Mouse (Mus musculus): ENCODE measurements around the gene Tas2r134. TPM values are rescaled to one million over a fixed set of nuclear protein-coding genes. Genes with fewer than 3 reads are reported as not detected.

The Tas2r134 gene
- total RNA-seq (2018; cell fraction: chromatin; rRNA removed), result not detected
- not detected for total RNA-seq (2018; cell fraction: cytosol; rRNA removed)
- not detected for total RNA-seq (2018; cell fraction: nucleus; rRNA removed)
- polyA plus RNA-seq (2018), result not detected in 3 replicates

- 92% methylated on average over 4 of the region's 4 CpGs for WGBS (ENCODE audit: missing documents)
- Histone ChIP-seq H3K79me2 (ENCODE audit: inconsistent target) (no peaks in the 10 kb centered on the region), H3K27ac (no peak within 1 kb of the TSS), H3K4me3 (ENCODE audit: inconsistent target) (no peak within 1 kb of the TSS), H3K36me3 (ENCODE audit: inconsistent target) (no peaks in the 10 kb centered on the region)
These were observed at the start of gene Tas2r134 for GRCm38 (mm10) chr2:51627211-51627610. Gene Tas2r134, plus strand, starts transcription at chr2:51627511.

- Histone ChIP-seq H3K36me3 (ENCODE audit: inconsistent target) (no peaks in the 10 kb centered on the region), H3K79me2 (ENCODE audit: inconsistent target) (no peaks in the 10 kb centered on the region), H3K4me3 (ENCODE audit: inconsistent target) (no peak overlapping the region), H3K27ac (no peak overlapping the region)
- 38% methylated on average over 5 of the region's 5 CpGs for WGBS (ENCODE audit: missing documents)
These were observed 47.5 kb upstream of the Tas2r134 start for GRCm38 (mm10) chr2:51579767-51580166.

GRCm38 (mm10) chr2:51584050-51585046, 43.0 kb upstream of the Tas2r134 start:
- Histone ChIP-seq H3K79me2 (ENCODE audit: inconsistent target) (no peaks in the 10 kb centered on the region), H3K36me3 (ENCODE audit: inconsistent target) (no peaks in the 10 kb centered on the region), H3K4me3 (ENCODE audit: inconsistent target) (no peak overlapping the region), H3K27ac (no peak overlapping the region)
- 91% methylated on average over 9 of the region's 9 CpGs for WGBS (ENCODE audit: missing documents)

- H3K27ac ChIP-seq, result no peak overlapping the region
- no peaks in the 10 kb centered on the region for H3K79me2 ChIP-seq (ENCODE audit: inconsistent target)
- no peaks in the 10 kb centered on the region for H3K36me3 ChIP-seq (ENCODE audit: inconsistent target)
- 46% methylated on average over 4 of the region's 4 CpGs for WGBS (ENCODE audit: missing documents)
- no peak overlapping the region for H3K4me3 ChIP-seq (ENCODE audit: inconsistent target)
These were observed 39.0 kb upstream of the Tas2r134 start for GRCm38 (mm10) chr2:51588336-51588735.

GRCm38 (mm10) chr2:51588895-51589294, 38.4 kb upstream of the Tas2r134 start:
- 82% methylated on average over 6 of the region's 6 CpGs for WGBS (ENCODE audit: missing documents)
- Histone ChIP-seq H3K4me3 (ENCODE audit: inconsistent target) (no peak overlapping the region), H3K36me3 (ENCODE audit: inconsistent target) (no peaks in the 10 kb centered on the region), H3K79me2 (ENCODE audit: inconsistent target) (no peaks in the 10 kb centered on the region), H3K27ac (no peak overlapping the region)

GRCm38 (mm10) chr2:51589627-51590026, 37.7 kb upstream of the Tas2r134 start:
- Histone ChIP-seq H3K27ac (no peak overlapping the region), H3K36me3 (ENCODE audit: inconsistent target) (no peaks in the 10 kb centered on the region), H3K4me3 (ENCODE audit: inconsistent target) (no peak overlapping the region), H3K79me2 (ENCODE audit: inconsistent target) (no peaks in the 10 kb centered on the region)
- 58% methylated on average over 1 of the region's 1 CpGs for WGBS (ENCODE audit: missing documents)

- Histone ChIP-seq H3K36me3 (ENCODE audit: inconsistent target) (no peaks in the 10 kb centered on the region), H3K79me2 (ENCODE audit: inconsistent target) (no peaks in the 10 kb centered on the region), H3K4me3 (ENCODE audit: inconsistent target) (no peak overlapping the region), H3K27ac (no peak overlapping the region)
- WGBS (ENCODE audit: missing documents), result 92% methylated on average over 8 of the region's 8 CpGs
These were observed 37.0 kb upstream of the Tas2r134 start for GRCm38 (mm10) chr2:51590308-51590707.

- no peak overlapping the region for H3K27ac ChIP-seq
- no peaks in the 10 kb centered on the region for H3K79me2 ChIP-seq (ENCODE audit: inconsistent target)
- no peaks in the 10 kb centered on the region for H3K36me3 ChIP-seq (ENCODE audit: inconsistent target)
- H3K4me3 ChIP-seq (ENCODE audit: inconsistent target), result no peak overlapping the region
These were observed 35.2 kb upstream of the Tas2r134 start for GRCm38 (mm10) chr2:51592157-51592556.

GRCm38 (mm10) chr2:51599473-51600201, 27.7 kb upstream of the Tas2r134 start:
- 64% methylated on average over 19 of the region's 19 CpGs for WGBS (ENCODE audit: missing documents)
- H3K4me3 ChIP-seq (ENCODE audit: inconsistent target), result no peak overlapping the region
- H3K36me3 ChIP-seq (ENCODE audit: inconsistent target), result no peaks in the 10 kb centered on the region
- no peaks in the 10 kb centered on the region for H3K79me2 ChIP-seq (ENCODE audit: inconsistent target)
- H3K27ac ChIP-seq, result no peak overlapping the region

- 60% methylated on average over 3 of the region's 3 CpGs for WGBS (ENCODE audit: missing documents)
- Histone ChIP-seq H3K79me2 (ENCODE audit: inconsistent target) (no peaks in the 10 kb centered on the region), H3K36me3 (ENCODE audit: inconsistent target) (no peaks in the 10 kb centered on the region), H3K27ac (no peak overlapping the region), H3K4me3 (ENCODE audit: inconsistent target) (no peak overlapping the region)
These were observed 27.2 kb upstream of the Tas2r134 start for GRCm38 (mm10) chr2:51600202-51600487.

GRCm38 (mm10) chr2:51600873-51601272, 26.4 kb upstream of the Tas2r134 start:
- H3K79me2 ChIP-seq (ENCODE audit: inconsistent target), result no peaks in the 10 kb centered on the region
- no peak overlapping the region for H3K27ac ChIP-seq
- 60% methylated on average over 8 of the region's 8 CpGs for WGBS (ENCODE audit: missing documents)
- H3K36me3 ChIP-seq (ENCODE audit: inconsistent target), result no peaks in the 10 kb centered on the region
- no peak overlapping the region for H3K4me3 ChIP-seq (ENCODE audit: inconsistent target)

- H3K36me3 ChIP-seq (ENCODE audit: inconsistent target), result no peaks in the 10 kb centered on the region
- no peak overlapping the region for H3K4me3 ChIP-seq (ENCODE audit: inconsistent target)
- H3K79me2 ChIP-seq (ENCODE audit: inconsistent target), result no peaks in the 10 kb centered on the region
- 84% methylated on average over 10 of the region's 10 CpGs for WGBS (ENCODE audit: missing documents)
- no peak overlapping the region for H3K27ac ChIP-seq
These were observed 17.0 kb upstream of the Tas2r134 start for GRCm38 (mm10) chr2:51610305-51610704.

- no peak overlapping the region for H3K27ac ChIP-seq
- no peaks in the 10 kb centered on the region for H3K79me2 ChIP-seq (ENCODE audit: inconsistent target)
- no peaks in the 10 kb centered on the region for H3K36me3 ChIP-seq (ENCODE audit: inconsistent target)
- WGBS (ENCODE audit: missing documents), result 85% methylated on average over 2 of the region's 2 CpGs
- H3K4me3 ChIP-seq (ENCODE audit: inconsistent target), result no peak overlapping the region
These were observed 16.4 kb upstream of the Tas2r134 start for GRCm38 (mm10) chr2:51610897-51611296.

- Histone ChIP-seq H3K79me2 (ENCODE audit: inconsistent target) (no peaks in the 10 kb centered on the region), H3K27ac (no peak overlapping the region), H3K4me3 (ENCODE audit: inconsistent target) (no peak overlapping the region), H3K36me3 (ENCODE audit: inconsistent target) (no peaks in the 10 kb centered on the region)
- WGBS (ENCODE audit: missing documents), result 93% methylated on average over 4 of the region's 4 CpGs
These were observed 13.6 kb upstream of the Tas2r134 start for GRCm38 (mm10) chr2:51613716-51614115.

- Histone ChIP-seq H3K27ac (no peak overlapping the region), H3K79me2 (ENCODE audit: inconsistent target) (no peaks in the 10 kb centered on the region), H3K36me3 (ENCODE audit: inconsistent target) (no peaks in the 10 kb centered on the region), H3K4me3 (ENCODE audit: inconsistent target) (no peak overlapping the region)
- WGBS (ENCODE audit: missing documents), result 89% methylated on average over 2 of the region's 2 CpGs
These were observed 5.4 kb upstream of the Tas2r134 start for GRCm38 (mm10) chr2:51621931-51622330.
